Mouse (Mus musculus): ENCODE data around the gene Arhgap23. TPM values are rescaled to one million over a fixed set of nuclear protein-coding genes. Genes with fewer than 3 reads are reported as not detected.

The Arhgap23 gene
- polyA plus RNA-seq, 1 experiment = 14.9 TPM

- Histone ChIP-seq H3K27me3 (replicated peaks; ENCODE audit: control insufficient read depth, insufficient read depth, low read length) (no peaks in the 10 kb centered on the region), H3K4me1 (ENCODE audit: control insufficient read depth, insufficient read depth, low read length) (peaks cover 6% of the 10 kb centered on the region), H3K4me3 (ENCODE audit: insufficient read depth, low read depth, low read length) (peak overlapping the region; percentile 30; the same call in 1 of the 2 replicates), H3K27ac (ENCODE audit: insufficient read depth, low read depth, low read length) (no peak overlapping the region), H3K36me3 (ENCODE audit: control insufficient read depth, insufficient read depth, low read length) (no peaks in the 10 kb centered on the region)
- DNase-seq = peak; percentile 87
- WGBS = 3% methylated on average over 23 of the region's 23 CpGs
- TF ChIP-seq CTCF (conservative IDR thresholded peaks at IDR 0.05; ENCODE audit: insufficient read depth, insufficient read length, low read depth, low read length) (peak; percentile 93), POLR2A (IDR thresholded peaks at IDR 0.05; ENCODE audit: low read depth, low read length) (no peak)
Observed at GRCm38 (mm10) chr11:97399958-97400710, 15.2 kb upstream of the Arhgap23 start.

- Histone ChIP-seq H3K27me3 (replicated peaks; ENCODE audit: control insufficient read depth, insufficient read depth, low read length) (no peaks in the 10 kb centered on the region), H3K27ac (ENCODE audit: insufficient read depth, low read depth, low read length) (no peak overlapping the region), H3K36me3 (ENCODE audit: control insufficient read depth, insufficient read depth, low read length) (no peaks in the 10 kb centered on the region), H3K4me3 (ENCODE audit: insufficient read depth, low read depth, low read length) (no peak overlapping the region), H3K4me1 (ENCODE audit: control insufficient read depth, insufficient read depth, low read length) (peaks cover 14% of the 10 kb centered on the region)
- TF ChIP-seq CTCF (conservative IDR thresholded peaks at IDR 0.05; ENCODE audit: insufficient read depth, insufficient read length, low read depth, low read length) (no peak), POLR2A (IDR thresholded peaks at IDR 0.05; ENCODE audit: low read depth, low read length) (no peak)
- no peak for DNase-seq
- 49% methylated on average over 6 of the region's 6 CpGs for WGBS
Observed at GRCm38 (mm10) chr11:97401082-97401481, 14.3 kb upstream of the Arhgap23 start.

- TF ChIP-seq POLR2A (IDR thresholded peaks at IDR 0.05; ENCODE audit: low read depth, low read length) (no peak), CTCF (conservative IDR thresholded peaks at IDR 0.05; ENCODE audit: insufficient read depth, insufficient read length, low read depth, low read length) (no peak)
- WGBS = 80% methylated on average over 3 of the region's 3 CpGs
- no peak for DNase-seq
- Histone ChIP-seq H3K27me3 (replicated peaks; ENCODE audit: control insufficient read depth, insufficient read depth, low read length) (no peaks in the 10 kb centered on the region), H3K4me1 (ENCODE audit: control insufficient read depth, insufficient read depth, low read length) (peaks cover 14% of the 10 kb centered on the region), H3K4me3 (ENCODE audit: insufficient read depth, low read depth, low read length) (no peak overlapping the region), H3K36me3 (ENCODE audit: control insufficient read depth, insufficient read depth, low read length) (no peaks in the 10 kb centered on the region), H3K27ac (ENCODE audit: insufficient read depth, low read depth, low read length) (no peak overlapping the region)
Observed at GRCm38 (mm10) chr11:97401686-97402435, 13.5 kb upstream of the Arhgap23 start.

GRCm38 (mm10) chr11:97402746-97403145 lies 12.6 kb upstream of the Arhgap23 start:
- peaks cover 14% of the 10 kb centered on the region for H3K4me1 ChIP-seq (ENCODE audit: control insufficient read depth, insufficient read depth, low read length)

GRCm38 (mm10) chr11:97403614-97404183 lies 11.6 kb upstream of the Arhgap23 start:
- peak; percentile 27 for DNase-seq
- TF ChIP-seq POLR2A (IDR thresholded peaks at IDR 0.05; ENCODE audit: low read depth, low read length) (no peak), CTCF (conservative IDR thresholded peaks at IDR 0.05; ENCODE audit: insufficient read depth, insufficient read length, low read depth, low read length) (no peak)
- Histone ChIP-seq H3K36me3 (ENCODE audit: control insufficient read depth, insufficient read depth, low read length) (no peaks in the 10 kb centered on the region), H3K4me1 (ENCODE audit: control insufficient read depth, insufficient read depth, low read length) (peaks cover 14% of the 10 kb centered on the region), H3K27ac (ENCODE audit: insufficient read depth, low read depth, low read length) (no peak overlapping the region), H3K27me3 (replicated peaks; ENCODE audit: control insufficient read depth, insufficient read depth, low read length) (no peaks in the 10 kb centered on the region), H3K4me3 (ENCODE audit: insufficient read depth, low read depth, low read length) (no peak overlapping the region)
- 37% methylated on average over 8 of the region's 8 CpGs for WGBS

More at GRCm38 (mm10) chr11:97402746-97403145, 12.6 kb upstream of the Arhgap23 start:
- no peak for TF ChIP-seq CTCF (conservative IDR thresholded peaks at IDR 0.05; ENCODE audit: insufficient read depth, insufficient read length, low read depth, low read length)
- TF ChIP-seq POLR2A (IDR thresholded peaks at IDR 0.05; ENCODE audit: low read depth, low read length) = no peak
- Histone ChIP-seq H3K36me3 (ENCODE audit: control insufficient read depth, insufficient read depth, low read length) (no peaks in the 10 kb centered on the region), H3K4me3 (ENCODE audit: insufficient read depth, low read depth, low read length) (no peak overlapping the region), H3K27me3 (replicated peaks; ENCODE audit: control insufficient read depth, insufficient read depth, low read length) (no peaks in the 10 kb centered on the region), H3K27ac (ENCODE audit: insufficient read depth, low read depth, low read length) (no peak overlapping the region)
- no peak for DNase-seq
- 71% methylated on average over 2 of the region's 2 CpGs for WGBS

- H3K27ac ChIP-seq (ENCODE audit: insufficient read depth, low read depth, low read length) = no peak overlapping the region
- TF ChIP-seq CTCF (conservative IDR thresholded peaks at IDR 0.05; ENCODE audit: insufficient read depth, insufficient read length, low read depth, low read length) (no peak), POLR2A (IDR thresholded peaks at IDR 0.05; ENCODE audit: low read depth, low read length) (no peak)
- 2% methylated on average over 50 of the region's 61 CpGs for WGBS
- H3K4me1 ChIP-seq (ENCODE audit: control insufficient read depth, insufficient read depth, low read length) = peaks cover 14% of the 10 kb centered on the region
- H3K4me3 ChIP-seq (ENCODE audit: insufficient read depth, low read depth, low read length) = peak overlapping the region; percentile 50
- no peaks in the 10 kb centered on the region for H3K27me3 ChIP-seq (replicated peaks; ENCODE audit: control insufficient read depth, insufficient read depth, low read length)
- no peaks in the 10 kb centered on the region for H3K36me3 ChIP-seq (ENCODE audit: control insufficient read depth, insufficient read depth, low read length)
- peak; percentile 41 for DNase-seq
Observed at GRCm38 (mm10) chr11:97404184-97404760, 11.1 kb upstream of the Arhgap23 start.

Measured in kidney, adult 2 months (tissue).